Mouse (Mus musculus): ENCODE data around the gene Aar2. TPM values are rescaled to one million over a fixed set of nuclear protein-coding genes. Genes with fewer than 3 reads are reported as not detected.

Aar2 gene
- total and polyA plus RNA-seq, 3 experiments = 28.2 to 34.1 TPM; not detected in 1

GRCm38 (mm10) chr2:156561808-156562207, 14.4 kb downstream of the Aar2 start:
- Histone ChIP-seq H3K27ac (ENCODE audit: control insufficient read depth, low read depth, low read length) (no peak overlapping the region), H3K36me3 (ENCODE audit: control insufficient read depth in 1 of 2, insufficient read depth in 2 of 2, low read length in 2 of 2) (peaks cover 11% of the 10 kb centered on the region in 2 experiments)

GRCm38 (mm10) chr2:156563557-156563956, 16.2 kb downstream of the Aar2 start:
- Histone ChIP-seq H3K9ac (ENCODE audit: control insufficient read depth, low read depth, low read length, poor library complexity, severe bottlenecking) (no peak overlapping the region), H3K79me2 (ENCODE audit: control insufficient read depth, insufficient read depth, low read length, poor library complexity) (no peaks in the 10 kb centered on the region), H3K27me3 (ENCODE audit: control insufficient read depth in 1 of 2, insufficient read depth in 2 of 2, low read length in 2 of 2) (no peaks in the 10 kb centered on the region), H3K4me3 (ENCODE audit: control insufficient read depth in 1 of 2, insufficient read depth in 1 of 2, low read depth in 2 of 2, low read length in 2 of 2) (no peak overlapping the region), H3K9me3 (replicated peaks; ENCODE audit: insufficient read depth, low read length) (no peaks in the 10 kb centered on the region), H3K4me1 (ENCODE audit: control insufficient read depth in 1 of 2, insufficient read depth in 2 of 2, low read length in 2 of 2) (peaks cover 3 to 4% of the 10 kb centered on the region in 2 experiments; a peak in 3 of 4 replicates), H3K27ac (ENCODE audit: control insufficient read depth, low read depth, low read length) (no peak overlapping the region), H3K36me3 (ENCODE audit: control insufficient read depth in 1 of 2, insufficient read depth in 2 of 2, low read length in 2 of 2) (peaks cover 10 to 11% of the 10 kb centered on the region in 2 experiments)
- TF ChIP-seq RCOR1 (IDR thresholded peaks at IDR 0.05; ENCODE audit: low read depth, low read length) = no peak
- no peak for TF ChIP-seq ETS1 (IDR thresholded peaks at IDR 0.05; ENCODE audit: low read depth, low read length)
- no peak for DNase-seq (ENCODE audit: low read depth, low spot score)

More at GRCm38 (mm10) chr2:156561808-156562207, 14.4 kb downstream of the Aar2 start:
- Histone ChIP-seq H3K9ac (ENCODE audit: control insufficient read depth, low read depth, low read length, poor library complexity, severe bottlenecking) (no peak overlapping the region), H3K79me2 (ENCODE audit: control insufficient read depth, insufficient read depth, low read length, poor library complexity) (no peaks in the 10 kb centered on the region), H3K27me3 (ENCODE audit: control insufficient read depth in 1 of 2, insufficient read depth in 2 of 2, low read length in 2 of 2) (no peaks in the 10 kb centered on the region), H3K9me3 (replicated peaks; ENCODE audit: insufficient read depth, low read length) (no peaks in the 10 kb centered on the region), H3K4me3 (ENCODE audit: control insufficient read depth in 1 of 2, insufficient read depth in 1 of 2, low read depth in 2 of 2, low read length in 2 of 2) (no peak overlapping the region), H3K4me1 (ENCODE audit: control insufficient read depth in 1 of 2, insufficient read depth in 2 of 2, low read length in 2 of 2) (peaks cover 3 to 4% of the 10 kb centered on the region in 2 experiments; a peak in 3 of 4 replicates)
- DNase-seq (ENCODE audit: low read depth, low spot score) = peak; percentile 23
- TF ChIP-seq MYC (IDR thresholded peaks at IDR 0.05; ENCODE audit: low read depth, low read length) = no peak
- peak; percentile 56 to 62; a peak in 3 of 4 replicates for TF ChIP-seq EP300 (IDR thresholded peaks at IDR 0.05; ENCODE audit: low read depth in 1 of 2, low read length in 2 of 2)
- TF ChIP-seq RCOR1 (IDR thresholded peaks at IDR 0.05; ENCODE audit: low read depth, low read length) = peak; percentile 41; the same call in 1 of the 2 replicates
- no peak for TF ChIP-seq TAL1 (IDR thresholded peaks at IDR 0.05; ENCODE audit: low read length)
- TF ChIP-seq POLR2AphosphoS5 (IDR thresholded peaks at IDR 0.05; ENCODE audit: borderline replicate concordance, low read depth, low read length) = no peak
- TF ChIP-seq ZKSCAN1 (IDR thresholded peaks at IDR 0.05; ENCODE audit: low read depth, low read length) = no peak
- no peak for TF ChIP-seq MYB (IDR thresholded peaks at IDR 0.05; ENCODE audit: low read depth, low read length)
- no peak for TF ChIP-seq ZMIZ1 (IDR thresholded peaks at IDR 0.05; ENCODE audit: low read depth, low read length)
- no peak for TF ChIP-seq CTCF (IDR thresholded peaks at IDR 0.05 in 2 of 3, conservative IDR thresholded peaks at IDR 0.05 in 1 of 3; ENCODE audit: control insufficient read depth in 1 of 3, insufficient read depth in 1 of 3, low read depth in 2 of 3, low read length in 3 of 3, poor library complexity in 1 of 3, severe bottlenecking in 1 of 3)
- peak; percentile 51; the same call in 1 of the 2 replicates for TF ChIP-seq TCF12 (IDR thresholded peaks at IDR 0.05; ENCODE audit: low read depth, low read length)
- TF ChIP-seq SIN3A (IDR thresholded peaks at IDR 0.05; ENCODE audit: low read length) = no peak
- peak; percentile 93 for TF ChIP-seq GATA1 (IDR thresholded peaks at IDR 0.05; ENCODE audit: low read depth, low read length)

DNA sequence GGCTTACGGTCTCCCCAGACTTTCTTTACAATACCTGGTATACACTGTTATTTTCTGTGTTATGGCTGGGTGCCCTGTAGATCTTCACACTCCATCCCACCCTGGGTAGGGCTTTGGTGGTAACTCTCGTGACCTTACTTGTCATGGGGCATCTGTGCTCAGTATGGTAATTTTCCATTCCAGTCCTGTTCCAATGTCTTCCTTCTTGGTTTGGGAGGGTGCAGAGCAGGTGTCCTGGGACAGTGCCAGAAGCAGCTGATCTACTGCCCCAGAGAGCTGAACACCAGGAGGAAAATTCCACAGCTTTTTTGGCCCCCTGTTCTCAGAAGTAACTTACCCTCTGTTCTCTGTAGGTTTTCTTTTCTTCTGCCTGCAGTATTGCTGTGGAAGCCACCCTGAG, 19.1 kb downstream of the Aar2 start:
- no peaks in the 10 kb centered on the region for H3K27me3 ChIP-seq (ENCODE audit: control insufficient read depth in 1 of 2, insufficient read depth in 2 of 2, low read length in 2 of 2)
- no peaks in the 10 kb centered on the region for H3K9me3 ChIP-seq (replicated peaks; ENCODE audit: insufficient read depth, low read length)
- no peak for DNase-seq (ENCODE audit: low read depth, low spot score)
- H3K4me3 ChIP-seq (ENCODE audit: control insufficient read depth in 1 of 2, insufficient read depth in 1 of 2, low read depth in 2 of 2, low read length in 2 of 2) = no peak overlapping the region
- H3K4me1 ChIP-seq (ENCODE audit: control insufficient read depth in 1 of 2, insufficient read depth in 2 of 2, low read length in 2 of 2) = peaks cover 3 to 4% of the 10 kb centered on the region in 2 experiments; a peak in 3 of 4 replicates
- peaks cover 3 to 8% of the 10 kb centered on the region in 2 experiments for H3K36me3 ChIP-seq (ENCODE audit: control insufficient read depth in 1 of 2, insufficient read depth in 2 of 2, low read length in 2 of 2)
- no peaks in the 10 kb centered on the region for H3K79me2 ChIP-seq (ENCODE audit: control insufficient read depth, insufficient read depth, low read length, poor library complexity)
- H3K27ac ChIP-seq (ENCODE audit: control insufficient read depth, low read depth, low read length) = no peak overlapping the region
- H3K9ac ChIP-seq (ENCODE audit: control insufficient read depth, low read depth, low read length, poor library complexity, severe bottlenecking) = no peak overlapping the region
- TF ChIP-seq ZKSCAN1 (IDR thresholded peaks at IDR 0.05; ENCODE audit: low read depth, low read length) (no peak), MYB (IDR thresholded peaks at IDR 0.05; ENCODE audit: low read depth, low read length) (no peak), MAX (IDR thresholded peaks at IDR 0.05; ENCODE audit: low read length) (no peak), JUND (IDR thresholded peaks at IDR 0.05; ENCODE audit: low read depth, low read length) (no peak), ZC3H11A (IDR thresholded peaks at IDR 0.05; ENCODE audit: low read depth, low read length) (no peak), CHD2 (IDR thresholded peaks at IDR 0.05; ENCODE audit: low read length) (no peak), BHLHE40 (IDR thresholded peaks at IDR 0.05; ENCODE audit: borderline replicate concordance, low read depth, low read length) (no peak), NRF1 (IDR thresholded peaks at IDR 0.05; ENCODE audit: insufficient read depth, low read depth, low read length, poor library complexity, severe bottlenecking) (no peak), MAZ (IDR thresholded peaks at IDR 0.05; ENCODE audit: low read depth, low read length) (no peak), MXI1 (IDR thresholded peaks at IDR 0.05; ENCODE audit: low read depth, low read length) (no peak), MEF2A (IDR thresholded peaks at IDR 0.05; ENCODE audit: extremely low read depth, insufficient replicate concordance, low read depth, low read length, poor library complexity, severe bottlenecking) (no peak), TBP (IDR thresholded peaks at IDR 0.05; ENCODE audit: low read depth, low read length) (no peak), TAL1 (IDR thresholded peaks at IDR 0.05; ENCODE audit: low read length) (no peak), TCF12 (IDR thresholded peaks at IDR 0.05; ENCODE audit: low read depth, low read length) (no peak), MAFK (IDR thresholded peaks at IDR 0.05; ENCODE audit: borderline replicate concordance, low read depth, low read length) (no peak), SMC3 (IDR thresholded peaks at IDR 0.05; ENCODE audit: low read depth, low read length) (no peak), POLR2AphosphoS2 (IDR thresholded peaks at IDR 0.05; ENCODE audit: low read length) (no peak)

Data from MEL (cell line).